Mouse (Mus musculus) left cerebral cortex, postnatal 25 days (tissue): Measurements from ENCODE around the gene Ranbp3. TPM values are rescaled to one million over a fixed set of nuclear protein-coding genes. Genes with fewer than 3 reads are reported as not detected.
A peak's percentile ranks its signal among the peaks of the same experiment; 100 is the strongest.

ENCODE experiments used
- DNase-seq, 2 experiments: peaks; one replicate each; pipeline ENCODE4 v3.0.0; 2022; ENCODE audit warnings: low spot score in 2 of 2, mixed read lengths in 1 of 2
- intact Hi-C: fragments of 180-260 bp; cut with DNase I; formaldehyde crosslinking; loops from one replicate; pipeline ENCODE4 v1.15.1; 2025
- total RNA-seq, 2 experiments: library from RNA; stranded (reverse); gene quantifications; 2 replicates each; pipeline ENCODE4 v1.2.3; 2021

Gene Ranbp3
- total RNA-seq, 2 experiments from 2014 or later = 88.4 to 91.3 TPM

DNA sequence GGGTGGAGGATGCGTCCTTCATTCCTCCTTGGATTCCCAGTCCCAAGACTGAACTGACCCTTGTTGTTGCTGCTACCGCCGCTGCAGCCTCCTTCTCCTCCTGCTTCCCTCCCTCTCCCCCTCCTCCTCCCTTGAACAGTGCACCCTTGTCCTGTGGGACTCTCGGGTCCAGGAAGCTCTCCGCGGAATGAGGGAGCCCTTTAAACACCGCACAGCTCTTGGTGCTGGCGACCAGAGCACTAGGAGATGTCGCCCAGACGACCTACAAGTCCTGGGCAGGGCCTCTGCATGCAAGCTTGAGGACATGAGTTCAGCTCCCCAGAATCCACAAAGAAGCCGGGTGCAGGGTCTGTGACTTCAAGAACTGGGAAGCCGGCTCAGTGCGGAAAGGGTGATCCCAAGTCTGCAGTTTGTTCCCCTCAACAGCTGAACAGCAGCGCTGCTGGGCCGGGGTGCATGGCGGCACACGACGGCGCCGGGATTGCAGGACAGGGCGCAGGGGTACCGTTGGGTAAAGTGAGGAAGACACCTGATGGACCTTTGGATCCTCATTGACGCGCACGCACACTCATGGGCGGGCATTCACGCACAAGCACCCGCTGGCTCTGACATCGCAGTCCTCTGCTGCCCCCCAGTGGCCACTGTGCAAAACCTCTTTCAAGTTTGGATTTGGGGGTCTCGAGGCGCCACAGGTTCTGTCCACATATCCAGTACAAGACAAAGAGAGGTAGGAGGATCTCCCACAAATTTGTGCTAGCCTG, 4.5 kb upstream of the Ranbp3 start:
- intact Hi-C loops = loop anchor here (1.0 kb wide), 1 partner anchor 41 kb away; no protein-coding TSS in a partner anchor
- peak; percentile 78 to 82 for DNase-seq

DNA sequence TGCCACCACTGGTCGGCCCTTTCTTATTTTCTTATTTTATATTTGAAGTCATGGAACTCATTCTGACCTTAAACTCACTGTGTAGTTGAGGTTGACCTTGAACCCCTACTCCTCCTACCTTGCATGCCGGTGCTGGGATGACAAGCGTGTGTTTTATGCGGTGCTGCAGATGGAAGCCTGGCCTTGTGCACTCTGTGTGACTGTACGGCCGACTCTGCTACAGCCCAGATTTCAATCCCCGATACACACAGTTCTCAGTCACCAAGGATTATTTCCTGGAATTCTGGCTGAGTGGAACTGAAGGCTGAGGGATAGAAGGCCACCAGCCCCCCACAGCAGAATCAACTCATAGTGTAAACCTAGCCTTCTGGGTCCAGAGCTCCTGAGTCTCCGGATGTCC, 3.3 kb upstream of the Ranbp3 start:
- intact Hi-C loops = loop anchor here (5.0 kb wide), 1 partner anchor 57 kb away; the partner anchor contains the start of gene Rpl36
- no peak for DNase-seq

DNA sequence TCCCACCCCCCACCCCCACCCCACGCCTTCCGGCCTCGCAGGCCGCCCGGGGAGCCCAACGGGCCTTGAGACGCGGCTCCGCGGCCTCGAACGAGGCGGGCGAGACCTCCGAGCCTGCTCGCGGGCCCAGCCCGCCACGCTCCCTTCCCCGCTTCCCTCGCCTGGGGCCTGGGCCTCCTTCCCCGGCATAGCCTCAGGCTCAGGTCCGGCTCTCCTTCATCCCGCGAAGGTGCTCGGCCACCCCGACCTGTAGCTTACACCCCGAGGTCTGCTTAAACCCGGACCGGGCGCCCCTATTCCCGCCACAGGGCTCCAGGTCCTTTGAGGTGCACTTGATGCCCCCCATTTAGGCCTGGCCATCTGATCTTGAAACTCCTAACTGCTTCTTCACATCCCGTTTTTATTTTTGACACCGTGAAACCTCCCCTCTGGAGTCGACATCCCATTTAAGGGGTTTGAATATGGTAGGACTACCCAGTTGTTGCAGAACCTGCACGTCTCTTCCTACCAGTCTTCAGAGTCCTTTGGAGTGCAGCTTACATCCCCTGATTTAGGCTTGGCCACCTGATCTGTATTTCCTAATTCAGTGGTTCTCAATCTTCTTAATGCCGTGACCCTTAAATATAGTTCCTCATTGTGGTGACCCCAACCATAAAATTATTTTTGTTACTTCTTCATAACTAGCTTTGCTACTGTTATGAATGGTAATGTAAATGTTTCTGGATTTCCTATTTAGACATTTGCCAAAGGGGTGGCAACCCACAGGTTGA, 738 bp downstream of the Ranbp3 start:
- intact Hi-C loops = loop anchor here (2.0 to 5.0 kb wide), 3 partner anchors 62 to 89 kb away; partner anchors contain the start of genes Rpl36, Safb and Safb2
- DNase-seq = no peak

DNA sequence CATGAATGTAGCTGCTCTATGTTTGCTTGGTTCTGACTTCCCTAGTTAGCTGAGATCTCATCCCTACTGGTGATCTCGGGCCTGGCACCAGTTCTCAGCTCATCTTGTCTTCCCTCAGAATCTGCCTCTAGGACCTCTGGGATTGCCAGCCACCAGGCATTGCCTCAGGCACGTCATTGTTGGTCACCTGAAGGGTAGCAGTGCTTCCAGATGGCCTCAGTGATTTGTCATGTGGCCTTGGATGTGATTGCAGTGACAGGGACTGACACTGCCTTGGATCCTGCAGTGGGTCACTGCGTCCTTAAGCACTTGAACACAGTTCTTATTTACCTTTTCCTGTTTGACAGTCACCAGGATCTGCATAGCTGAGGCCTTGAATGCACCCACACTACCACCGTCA, 8.7 kb downstream of the Ranbp3 start:
- no peak for DNase-seq
- intact Hi-C loops = no loop called here

DNA sequence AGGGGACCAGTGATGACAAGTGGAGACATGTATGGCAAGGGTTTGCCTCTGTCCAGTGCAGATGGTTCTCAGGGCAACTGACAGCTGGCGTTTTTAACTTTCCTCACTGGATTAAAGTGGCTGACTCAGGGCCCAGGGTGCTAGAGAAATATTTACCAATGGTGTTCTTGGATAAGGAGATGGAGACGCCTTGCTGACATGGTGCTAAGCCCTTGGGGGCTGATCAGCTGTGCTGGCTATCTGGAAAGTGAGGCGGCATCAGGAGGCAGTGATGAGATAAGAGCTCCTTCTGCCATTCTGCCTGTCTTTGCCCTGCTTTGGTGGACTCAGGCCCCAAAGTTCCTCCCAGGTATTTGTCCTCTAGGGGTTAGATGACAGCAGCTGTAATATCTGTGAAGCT, 9.8 kb downstream of the Ranbp3 start:
- intact Hi-C loops = no loop called here
- no peak for DNase-seq

DNA sequence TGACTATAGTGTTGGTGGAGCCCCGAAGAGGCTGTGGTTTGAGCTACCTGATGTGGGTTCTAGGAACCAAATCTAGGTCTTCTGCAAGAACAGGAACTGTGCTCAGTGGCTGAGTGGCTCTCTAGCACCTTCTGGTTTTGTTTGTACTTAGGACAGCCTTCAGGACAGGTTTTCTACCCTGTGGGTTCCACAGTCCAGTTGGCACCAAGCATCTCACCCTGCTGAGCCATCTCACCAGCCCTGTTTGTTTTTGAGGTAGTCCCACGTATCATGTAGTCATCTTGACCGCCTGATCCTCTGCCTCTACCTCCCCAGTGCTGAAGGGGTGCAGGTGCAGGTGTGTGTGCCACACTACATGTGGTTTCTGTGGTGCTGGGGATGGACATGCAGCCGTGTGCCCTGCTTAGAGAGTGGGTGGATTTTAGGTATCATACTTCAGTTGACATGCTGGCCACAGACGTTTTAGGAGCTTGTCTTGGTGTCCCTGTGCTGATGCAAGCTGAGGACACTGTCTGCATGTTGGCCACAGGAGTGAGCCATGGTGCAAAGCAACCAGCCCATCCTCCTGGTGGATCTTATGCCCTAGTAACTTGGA, 10.5 kb downstream of the Ranbp3 start:
- intact Hi-C loops = no loop called here
- DNase-seq = no peak

DNA sequence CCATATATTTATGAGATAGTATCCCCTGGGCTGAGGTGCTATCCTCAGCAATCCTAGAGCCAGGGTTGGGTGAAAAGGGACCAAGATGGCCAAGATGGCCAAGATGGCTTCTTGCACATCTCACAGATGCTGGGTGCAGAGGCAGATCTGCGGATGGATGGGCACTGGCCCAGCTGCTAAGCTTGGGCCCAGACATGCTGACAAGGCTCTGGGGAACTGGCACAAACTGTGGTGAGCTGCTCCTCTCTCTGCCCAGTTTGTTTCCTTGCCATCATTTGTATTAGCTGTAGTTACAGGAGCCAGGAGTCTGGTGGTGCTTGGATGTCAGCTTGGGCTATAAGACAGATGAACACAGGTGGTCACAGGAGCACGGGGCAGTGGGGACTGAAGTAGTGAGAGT, 11.6 kb downstream of the Ranbp3 start:
- no peak for DNase-seq
- intact Hi-C loops = no loop called here

DNA sequence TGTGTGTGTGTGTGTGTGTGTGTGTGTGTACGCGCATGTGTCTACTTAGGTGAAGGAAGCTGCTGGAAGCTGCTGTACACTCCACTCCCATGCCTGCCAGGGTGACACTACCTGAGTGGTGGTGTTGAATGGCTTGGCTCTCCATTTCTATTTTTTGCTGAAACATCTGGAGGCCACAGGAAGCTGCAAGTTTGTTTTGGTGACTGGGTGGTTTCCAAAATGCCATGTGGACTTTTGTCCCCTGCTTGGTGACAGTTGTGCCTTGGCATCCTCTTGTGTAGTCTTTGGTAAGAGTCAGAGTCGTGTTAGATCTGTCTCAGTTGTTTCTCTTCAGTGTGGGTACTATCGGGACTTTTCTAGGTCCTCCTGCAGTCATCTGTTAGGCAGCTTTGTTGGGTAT, 13.7 kb downstream of the Ranbp3 start:
- no peak for DNase-seq
- intact Hi-C loops = no loop called here

DNA sequence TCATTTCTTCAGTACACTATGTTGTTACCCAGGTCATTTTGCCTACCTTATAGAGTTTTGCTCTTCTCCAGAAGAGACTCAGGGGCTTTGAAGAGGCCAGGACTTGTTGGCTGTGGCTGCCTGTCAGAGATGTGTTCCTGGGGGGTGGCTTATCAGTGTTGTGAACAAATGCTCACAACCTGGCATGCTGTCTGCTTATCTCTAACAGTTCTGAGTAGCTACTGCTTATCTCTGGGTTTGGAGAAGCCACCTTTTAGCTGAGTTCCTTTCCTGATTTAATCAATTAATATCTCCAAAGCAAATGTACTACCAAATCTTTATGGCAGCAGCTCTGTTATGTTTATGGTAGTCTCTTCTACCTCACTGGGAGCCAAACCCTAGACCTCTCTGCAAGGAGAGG, 15.0 kb downstream of the Ranbp3 start:
- DNase-seq = no peak
- intact Hi-C loops = no loop called here

DNA sequence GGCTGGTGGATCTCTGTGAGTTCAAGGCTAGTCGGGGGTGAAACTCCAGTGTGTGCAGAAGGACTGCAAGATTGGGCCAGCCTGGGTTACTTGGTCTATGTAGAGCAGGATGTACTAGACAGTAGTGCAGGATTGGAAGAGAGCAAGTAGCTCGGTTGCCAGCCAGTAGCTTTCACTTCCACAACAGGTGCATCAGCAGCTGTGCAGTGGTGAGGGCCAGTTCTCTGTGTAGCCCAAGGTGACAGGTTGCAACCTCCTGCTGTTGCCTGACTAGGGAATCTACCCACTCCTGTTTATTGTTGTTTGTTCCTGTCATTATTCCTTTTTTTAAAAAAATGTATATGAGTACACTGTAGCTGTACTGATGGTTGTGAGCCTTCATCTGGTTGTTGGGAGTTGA, 15.6 kb downstream of the Ranbp3 start:
- intact Hi-C loops = no loop called here
- DNase-seq = no peak

DNA sequence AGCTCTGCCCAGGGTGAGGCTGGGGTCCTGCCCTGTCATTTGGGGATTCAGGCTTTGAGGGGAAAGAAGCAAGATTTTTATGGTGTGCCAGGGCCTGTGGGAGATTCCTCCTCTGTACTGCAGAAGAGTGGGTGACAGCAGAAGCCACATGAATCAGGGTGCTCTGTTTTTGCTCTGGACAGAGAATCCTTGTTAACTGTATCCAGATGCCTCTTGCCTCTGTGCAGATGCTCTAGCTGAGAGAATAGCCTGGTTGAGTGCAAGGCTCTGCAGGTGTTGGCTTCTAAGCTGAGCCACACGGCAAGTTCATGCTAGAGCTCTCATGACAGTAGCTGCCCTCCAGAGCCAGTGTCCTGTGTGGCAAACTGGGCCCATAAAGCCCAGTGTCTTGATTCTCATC, 20.3 kb downstream of the Ranbp3 start:
- peak in 1 of 2 experiments; percentile 52 for DNase-seq
- intact Hi-C loops = no loop called here

DNA sequence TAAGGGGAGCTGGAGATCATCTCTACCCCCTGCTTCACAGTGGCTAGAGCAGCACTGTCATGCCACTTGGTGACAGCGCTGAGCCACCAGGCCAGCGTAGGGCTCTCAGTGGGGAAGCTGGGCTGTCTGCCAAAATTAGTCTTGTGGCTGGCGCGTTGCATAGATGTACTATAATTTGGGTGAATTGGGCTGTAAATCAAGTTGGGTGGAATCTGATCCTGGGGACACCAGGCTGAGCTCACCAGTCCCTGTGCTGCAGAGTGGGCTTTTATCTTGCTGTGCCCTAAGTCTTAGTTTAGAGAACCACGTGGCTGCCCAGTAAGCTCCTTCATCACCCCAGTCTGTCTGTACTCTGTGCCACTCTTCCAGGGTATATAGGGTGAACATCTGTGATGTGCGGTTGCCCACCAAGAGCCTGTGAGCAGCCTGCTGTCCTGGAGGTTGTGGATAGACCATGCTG, 20.8 kb downstream of the Ranbp3 start:
- peak; percentile 71 to 74 for DNase-seq
- intact Hi-C loops = no loop called here

DNA sequence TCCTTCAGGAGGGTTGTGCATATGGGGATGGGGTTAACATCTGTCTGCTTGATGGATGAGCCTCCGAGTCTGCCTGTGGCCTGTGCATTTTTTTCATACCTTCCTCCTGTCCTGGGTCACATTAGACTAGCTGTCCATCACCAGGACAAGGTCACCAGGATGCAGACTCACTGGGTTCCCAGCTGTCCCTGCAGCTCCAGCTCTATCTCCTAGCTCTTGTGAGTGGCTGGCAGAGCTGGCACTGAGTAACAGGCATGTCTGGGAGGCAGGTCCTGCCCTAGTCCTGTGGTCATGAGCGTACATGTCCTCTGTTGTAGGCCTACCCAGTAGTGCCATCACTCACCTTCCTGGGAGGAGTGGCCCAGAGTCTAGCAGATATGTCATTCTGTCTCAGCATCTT, 27.4 kb downstream of the Ranbp3 start:
- intact Hi-C loops = no loop called here
- no peak for DNase-seq

DNA sequence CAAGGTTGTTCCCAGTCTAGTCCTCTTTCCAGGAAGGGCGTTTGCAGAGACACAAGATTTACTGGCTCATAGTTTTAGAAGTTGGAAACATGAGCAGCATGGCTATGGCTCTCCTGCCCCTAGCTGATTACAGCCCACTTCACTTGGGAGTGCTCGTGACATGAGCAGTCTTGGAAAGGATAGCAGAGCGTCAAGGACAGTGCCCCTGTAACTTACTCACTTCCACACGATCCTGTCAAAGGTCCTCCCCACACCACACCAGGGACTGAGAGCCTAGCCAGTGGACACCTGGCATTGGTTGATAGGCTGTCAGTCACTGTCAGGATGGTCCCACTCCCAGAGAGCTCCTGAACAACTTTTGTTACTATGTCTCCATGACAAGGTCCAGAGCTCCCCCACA, 29.9 kb downstream of the Ranbp3 start:
- intact Hi-C loops = no loop called here
- DNase-seq = no peak

DNA sequence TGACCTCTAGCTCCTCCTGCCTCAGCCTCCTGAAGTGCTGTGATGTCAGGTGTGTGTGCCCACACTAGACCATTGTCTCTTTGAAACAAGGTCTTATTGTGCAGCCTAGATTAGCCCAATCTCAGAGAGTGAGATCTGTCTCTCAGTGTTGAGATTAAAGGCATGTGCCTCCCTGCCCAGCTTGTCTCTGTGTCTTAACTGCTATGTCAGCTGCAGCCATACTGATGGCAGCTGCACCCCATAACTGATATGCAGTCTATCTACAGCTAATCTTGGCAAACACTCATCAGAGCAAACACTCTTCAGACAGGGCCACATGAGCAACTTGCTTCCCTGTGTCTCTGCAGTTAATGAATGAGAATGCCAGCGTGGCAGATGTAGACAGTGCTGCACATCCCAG, 33.4 kb downstream of the Ranbp3 start:
- no peak for DNase-seq
- intact Hi-C loops = no loop called here

DNA sequence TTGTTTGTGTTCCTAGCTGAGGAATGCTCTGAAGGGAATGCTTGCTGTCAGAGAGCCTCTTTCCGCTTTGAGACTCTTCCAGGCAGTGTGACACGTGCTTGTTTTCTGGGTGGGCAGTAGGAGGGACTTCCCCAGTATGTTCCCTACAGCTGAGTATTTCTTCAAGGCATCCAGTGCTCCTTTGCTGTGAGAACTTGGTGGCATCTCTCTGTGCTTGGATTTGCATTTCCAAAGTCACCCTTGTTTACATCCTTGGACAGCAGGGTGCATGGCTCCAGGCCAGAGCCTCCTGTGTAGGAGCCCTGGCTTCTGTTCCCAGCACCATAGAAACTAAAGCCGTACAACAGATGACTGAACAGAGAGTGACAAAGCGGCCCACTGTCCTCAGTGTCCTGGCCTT, 35.6 kb downstream of the Ranbp3 start:
- DNase-seq = no peak
- intact Hi-C loops = no loop called here

DNA sequence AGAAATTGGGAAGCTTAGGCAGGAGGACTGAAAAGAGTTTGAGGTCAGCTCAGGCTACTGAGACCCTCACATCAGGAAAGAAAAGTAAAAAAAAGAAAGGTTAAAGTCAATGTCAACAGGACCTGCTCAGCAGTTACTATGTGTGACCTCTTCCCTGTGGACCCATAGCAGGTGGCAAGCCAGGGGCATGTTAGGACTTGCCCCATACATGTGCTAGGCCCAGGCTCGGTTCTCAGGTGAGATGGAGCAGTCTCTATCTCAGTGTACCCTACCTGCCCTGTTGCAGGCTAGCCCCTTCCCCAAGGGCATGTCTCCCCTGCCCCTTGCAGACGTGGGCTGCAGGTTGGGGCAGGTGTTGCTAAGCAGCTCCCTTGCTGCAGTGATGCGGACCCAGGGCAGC, 36.6 kb downstream of the Ranbp3 start:
- no peak for DNase-seq
- intact Hi-C loops = no loop called here

DNA sequence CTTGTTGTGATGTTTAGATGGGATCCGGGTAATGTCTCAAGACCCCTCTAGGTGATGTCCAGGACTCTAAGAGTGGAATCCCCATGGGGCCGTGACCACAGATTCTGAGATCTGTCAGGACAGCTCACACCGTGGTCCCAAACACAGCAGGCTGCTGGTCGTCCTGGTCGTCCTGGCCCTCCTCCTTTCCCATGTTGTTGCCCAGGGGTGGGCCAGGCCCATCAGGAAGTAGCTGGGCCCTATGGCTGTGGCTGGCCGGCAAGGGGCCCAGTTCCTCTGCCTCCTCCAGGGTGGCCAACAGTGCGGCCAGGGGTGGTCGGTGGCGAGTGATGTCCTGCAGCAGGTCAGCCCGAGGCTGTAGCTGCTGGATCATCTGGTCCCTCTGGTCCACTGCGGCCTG, 42.3 kb downstream of the Ranbp3 start:
- intact Hi-C loops = loop anchor here (5.0 kb wide), 1 partner anchor 47 kb away; the partner anchor contains the start of gene Dus3l
- DNase-seq = no peak

DNA sequence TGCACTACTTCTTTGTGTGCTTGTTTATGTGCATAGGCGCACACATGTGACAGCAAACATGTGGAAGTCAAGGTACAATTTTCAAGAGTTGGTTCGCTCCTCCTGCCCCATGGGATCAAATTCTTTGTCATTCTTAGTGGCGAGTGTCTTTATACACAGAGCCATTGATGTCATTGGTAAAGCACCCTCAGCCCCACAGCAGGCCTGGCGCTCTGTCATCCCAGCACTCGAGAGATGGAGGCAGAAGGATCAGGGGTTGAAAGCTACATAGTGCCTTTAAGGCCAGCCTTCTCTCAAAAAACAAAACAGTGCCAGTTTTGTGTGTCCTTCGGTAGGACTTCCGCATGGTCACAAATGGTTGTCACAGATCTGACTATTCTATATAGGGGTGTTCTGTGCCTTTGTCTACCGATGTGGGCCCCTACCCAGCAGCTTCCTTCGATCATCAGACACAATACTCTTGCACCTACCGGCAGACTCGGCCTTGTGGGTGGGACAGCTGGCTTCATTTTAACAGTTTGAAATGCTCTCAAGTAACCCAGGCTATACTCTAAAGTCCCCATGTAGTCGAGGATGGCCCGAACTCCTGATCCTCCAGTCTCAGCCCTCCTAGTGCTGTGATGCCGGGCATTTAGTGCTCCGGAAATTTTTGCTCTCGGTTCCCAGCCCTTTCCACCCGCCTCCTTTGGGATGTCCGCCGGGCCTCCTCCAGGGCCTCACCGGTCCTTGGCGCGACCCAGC, 43.0 kb downstream of the Ranbp3 start:
- intact Hi-C loops = loop anchor here (5.0 kb wide), 1 partner anchor 46 kb away; the partner anchor contains the start of gene Dus3l
- DNase-seq = no peak
